Comparison of ENCODE assay signal across 15 mouse cellular contexts in genomic region chr13:116306591-116306990, GRCm38 (mm10). TPM values are rescaled to one million over a fixed set of nuclear protein-coding genes. Genes with fewer than 3 reads are reported as not detected.
DNase-seq lines count a peak whose midpoint lies in the region; ATAC-seq lines count a peak whose summit lies in the region.
"Had no signal": no experiment of that assay in that cellular context is flagged by ENCODE, and none has a peak within 500 bp of the region (broad histone marks: within the 10 kb centered on the region; RNA-seq: fewer than 3 reads in every experiment).

No protein-coding gene starts in this region.

- H3K4me2 ChIP-seq in heart, embryonic 16.5 days (ENCODE audit: low read depth, low read length): no peak overlapping the region
- H3K4me2 ChIP-seq in embryonic facial prominence, embryonic 13.5 days: 0 out of 2 replicates have a peak overlapping the region, but pooled peaks have one; percentile 45
- no peak overlapping the region for H3K4me2 ChIP-seq in hindbrain, embryonic 13.5 days
- no peak overlapping the region for H3K4me2 ChIP-seq in neural tube, embryonic 14.5 days (ENCODE audit: low read depth, low read length)
- H3K4me2 ChIP-seq: liver, embryonic 15.5 days had no signal

- H3K27me3 ChIP-seq in heart, embryonic 16.5 days (ENCODE audit: control insufficient read depth, insufficient read depth, low read length): peaks cover 79% of the 10 kb centered on the region
- H3K27me3 ChIP-seq in embryonic facial prominence, embryonic 13.5 days: peaks cover 90% of the 10 kb centered on the region
- peaks cover 95% of the 10 kb centered on the region for H3K27me3 ChIP-seq in hindbrain, embryonic 13.5 days
- peaks cover 66% of the 10 kb centered on the region for H3K27me3 ChIP-seq in neural tube, embryonic 14.5 days (ENCODE audit: control insufficient read depth, insufficient read depth, low read length)

- no peaks in the 10 kb centered on the region for H3K36me3 ChIP-seq in heart, embryonic 16.5 days (ENCODE audit: control insufficient read depth, insufficient read depth)
- H3K36me3 ChIP-seq in embryonic facial prominence, embryonic 13.5 days: no peaks in the 10 kb centered on the region
- H3K36me3 ChIP-seq in hindbrain, embryonic 13.5 days: no peaks in the 10 kb centered on the region
- H3K36me3 ChIP-seq in neural tube, embryonic 14.5 days (ENCODE audit: control insufficient read depth, insufficient read depth, low read length): no peaks in the 10 kb centered on the region
- H3K36me3 ChIP-seq: liver, embryonic 15.5 days had no signal

- 27% methylated on average over 6 of the region's 6 CpGs for WGBS in heart, embryonic 16.5 days
- 8% methylated on average over 6 of the region's 6 CpGs for WGBS in embryonic facial prominence, embryonic 13.5 days
- WGBS in hindbrain, embryonic 13.5 days: 5% methylated on average over 6 of the region's 6 CpGs
- 3% methylated on average over 6 of the region's 6 CpGs for WGBS in neural tube, embryonic 14.5 days

- no peak for ATAC-seq in heart, embryonic 16.5 days (replicated peaks; ENCODE audit: extremely low read depth, insufficient read depth, low FRiP score)
- ATAC-seq in embryonic facial prominence, embryonic 13.5 days (ENCODE audit: insufficient number of reproducible peaks, insufficient read depth, low FRiP score, low TSS enrichment, low read depth): no peak
- no peak for ATAC-seq in hindbrain, embryonic 13.5 days (ENCODE audit: low FRiP score)
- ATAC-seq in neural tube, embryonic 14.5 days (ENCODE audit: low read depth): no peak

- H3K4me1 ChIP-seq in heart, embryonic 16.5 days (ENCODE audit: control insufficient read depth, insufficient read depth, low read length): peaks cover 3% of the 10 kb centered on the region; the same call in 1 of the 2 replicates
- peaks cover 11% of the 10 kb centered on the region; the same call in 1 of the 2 replicates for H3K4me1 ChIP-seq in embryonic facial prominence, embryonic 13.5 days
- H3K4me1 ChIP-seq in hindbrain, embryonic 13.5 days (replicated peaks): peaks cover 14% of the 10 kb centered on the region
- peaks cover 4% of the 10 kb centered on the region for H3K4me1 ChIP-seq in neural tube, embryonic 14.5 days (ENCODE audit: control insufficient read depth, insufficient read depth, low read length)
- H3K4me1 ChIP-seq: liver, embryonic 15.5 days had no signal

- H3K27ac ChIP-seq in heart, embryonic 16.5 days (ENCODE audit: low read length): no peak overlapping the region
- no peak overlapping the region for H3K27ac ChIP-seq in embryonic facial prominence, embryonic 13.5 days
- no peak overlapping the region for H3K27ac ChIP-seq in hindbrain, embryonic 13.5 days
- H3K27ac ChIP-seq in neural tube, embryonic 14.5 days (ENCODE audit: low read depth, low read length): peak overlapping the region; percentile 52; the same call in 1 of the 2 replicates
- H3K27ac ChIP-seq: kidney, postnatal 0 days; liver, embryonic 15.5 days had no signal

- no peak overlapping the region for H3K9ac ChIP-seq in heart, embryonic 16.5 days (ENCODE audit: low read length)
- H3K9ac ChIP-seq in embryonic facial prominence, embryonic 13.5 days: no peak overlapping the region
- H3K9ac ChIP-seq in hindbrain, embryonic 13.5 days: no peak overlapping the region
- H3K9ac ChIP-seq in neural tube, embryonic 14.5 days (replicated peaks; ENCODE audit: low read depth, low read length): no peak overlapping the region
- H3K9ac ChIP-seq: liver, embryonic 15.5 days had no signal

- no peaks in the 10 kb centered on the region for H3K9me3 ChIP-seq in heart, embryonic 16.5 days (replicated peaks; ENCODE audit: control insufficient read depth, low read length)
- H3K9me3 ChIP-seq in embryonic facial prominence, embryonic 13.5 days: no peaks in the 10 kb centered on the region
- no peaks in the 10 kb centered on the region for H3K9me3 ChIP-seq in hindbrain, embryonic 13.5 days
- no peaks in the 10 kb centered on the region for H3K9me3 ChIP-seq in neural tube, embryonic 14.5 days (ENCODE audit: control insufficient read depth, low read length)
- H3K9me3 ChIP-seq: liver, embryonic 15.5 days had no signal

- DNase-seq in heart, adult 18-20 months: no peak
- no peak for DNase-seq in frontal cortex, postnatal 25 days (ENCODE audit: low spot score in 2 of 2)
- DNase-seq in kidney, adult 11 months: no peak
- no peak for DNase-seq in layer of hippocampus, postnatal 25 days (ENCODE audit: extremely low spot score in 1 of 2, low spot score in 1 of 2)
- DNase-seq: cerebellum, adult 9-11 months; gastrocnemius, postnatal 14 days; heart, postnatal 36 days; lung, postnatal 4 days had no signal

- H3K4me3 ChIP-seq in heart, embryonic 16.5 days (ENCODE audit: low read length): peak overlapping the region; percentile 2; the same call in 1 of the 2 replicates
- H3K4me3 ChIP-seq in embryonic facial prominence, embryonic 13.5 days: peak overlapping the region; percentile 8; the same call in 1 of the 2 replicates
- H3K4me3 ChIP-seq in hindbrain, embryonic 13.5 days: peak overlapping the region; percentile 10
- H3K4me3 ChIP-seq in neural tube, embryonic 14.5 days (ENCODE audit: low read depth, low read length): peak overlapping the region; percentile 12; the same call in 1 of the 2 replicates
- H3K4me3 ChIP-seq: liver, embryonic 15.5 days had no signal

RNA-seq across cellular contexts. Expression of gene Isl1, which starts 2.9 kb away (rescaled TPM):
- polyA plus RNA-seq in heart, embryonic 16.5 days (2015; fragmentation: Nextera tagmentation; extraction: Ambion mirVana): 2.4 and 2.7 TPM in 2 replicates
- total RNA-seq in heart, adult 18-20 months (2021): under 1 TPM in 1 of 2 experiments, not detected in 1; 0.69 TPM
- 9.4 and 11.9 TPM in 2 replicates for polyA plus RNA-seq in embryonic facial prominence, embryonic 13.5 days (2015; fragmentation: Nextera tagmentation; extraction: Ambion mirVana)
- 43.3 and 51.8 TPM in 2 replicates for polyA plus RNA-seq in hindbrain, embryonic 13.5 days (2015; fragmentation: Nextera tagmentation; extraction: Ambion mirVana)
- polyA plus RNA-seq in neural tube, embryonic 14.5 days (2014; fragmentation: Nextera tagmentation; extraction: Ambion mirVana): 30.4 and 85.9 TPM in 2 replicates
- not detected for total RNA-seq in layer of hippocampus, postnatal 25 days (2021)
- total RNA-seq: neutrophil, adult 5-6 weeks had no signal
